Mouse (Mus musculus) cerebral cortex, adult 2 months (tissue): Measurements from ENCODE around the gene Mcub.

Source experiments
- WGBS: fragments of 180-500 bp; shearing (Covaris S2); methylation state at CpG from one replicate; pipeline ENCODE4 v1.1.7; 2018; 5-methylcytosine and 5-hydroxymethylcytosine counted together

The Mcub gene

GRCm38 (mm10) chr3:129969432-129970395 is at the start of gene Mcub:
Mcub (minus strand) TSS chr3:129970206.
- WGBS = 1% methylated on average over 63 of the region's 63 CpGs

- WGBS = 72% methylated on average over 2 of the region's 2 CpGs
Measured at GRCm38 (mm10) chr3:130012943-130013342, 42.9 kb upstream of the Mcub start.

- WGBS = 24% methylated on average over 1 of the region's 1 CpGs
Measured at GRCm38 (mm10) chr3:130011236-130011635, 41.2 kb upstream of the Mcub start.

- WGBS = 85% methylated on average over 7 of the region's 7 CpGs
Measured at GRCm38 (mm10) chr3:130006141-130006540, 36.1 kb upstream of the Mcub start.

- 83% methylated on average over 11 of the region's 11 CpGs for WGBS
Measured at GRCm38 (mm10) chr3:130000926-130001325, 30.9 kb upstream of the Mcub start.

GRCm38 (mm10) chr3:129998526-129998925 is 28.5 kb upstream of the Mcub start:
- 55% methylated on average over 6 of the region's 6 CpGs for WGBS

GRCm38 (mm10) chr3:129998001-129998400 is 28.0 kb upstream of the Mcub start:
- 45% methylated on average over 7 of the region's 7 CpGs for WGBS

GRCm38 (mm10) chr3:129997324-129997723 is 27.3 kb upstream of the Mcub start:
- 69% methylated on average over 3 of the region's 3 CpGs for WGBS

GRCm38 (mm10) chr3:129987297-129987696 is 17.3 kb upstream of the Mcub start:
- 84% methylated on average over 13 of the region's 13 CpGs for WGBS

- 93% methylated on average over 4 of the region's 4 CpGs for WGBS
Measured at GRCm38 (mm10) chr3:129985335-129985734, 15.3 kb upstream of the Mcub start.

GRCm38 (mm10) chr3:129984797-129985196 is 14.8 kb upstream of the Mcub start:
- WGBS = 91% methylated on average over 5 of the region's 5 CpGs

GRCm38 (mm10) chr3:129982271-129982670 is 12.3 kb upstream of the Mcub start:
- WGBS = 51% methylated on average over 5 of the region's 5 CpGs

- WGBS = 80% methylated on average over 11 of the region's 11 CpGs
Measured at GRCm38 (mm10) chr3:129981756-129982155, 11.8 kb upstream of the Mcub start.

GRCm38 (mm10) chr3:129979510-129979909 is 9.5 kb upstream of the Mcub start:
- 69% methylated on average over 6 of the region's 6 CpGs for WGBS

- whole genome bisulfite sequencing = 91% methylated on average over 9 of the region's 9 CpGs
Measured at GRCm38 (mm10) chr3:129978716-129979115, 8.7 kb upstream of the Mcub start.

GRCm38 (mm10) chr3:129976317-129976716 is 6.3 kb upstream of the Mcub start:
- 83% methylated on average over 5 of the region's 5 CpGs for WGBS

GRCm38 (mm10) chr3:129970529-129971515 is 816 bp upstream of the Mcub start:
- WGBS = 11% methylated on average over 19 of the region's 19 CpGs

- 56% methylated on average over 10 of the region's 10 CpGs for WGBS
Measured at GRCm38 (mm10) chr3:129969031-129969430, 975 bp downstream of the Mcub start.

- WGBS = 83% methylated on average over 9 of the region's 9 CpGs
Measured at GRCm38 (mm10) chr3:129967874-129968273, 2.1 kb downstream of the Mcub start.

- 88% methylated on average over 8 of the region's 8 CpGs for WGBS
Measured at GRCm38 (mm10) chr3:129964681-129965080, 5.3 kb downstream of the Mcub start.

GRCm38 (mm10) chr3:129962533-129962932 is 7.5 kb downstream of the Mcub start:
- 35% methylated on average over 8 of the region's 8 CpGs for WGBS

GRCm38 (mm10) chr3:129953296-129953695 is 16.7 kb downstream of the Mcub start:
- WGBS = 90% methylated on average over 4 of the region's 4 CpGs
